Mouse (Mus musculus): ENCODE measurements around the gene Sod1. TPM values are rescaled to one million over a fixed set of nuclear protein-coding genes. Genes with fewer than 3 reads are reported as not detected.

The Sod1 gene
- polyA plus RNA-seq, 1 experiment, result 1,571 TPM

DNA sequence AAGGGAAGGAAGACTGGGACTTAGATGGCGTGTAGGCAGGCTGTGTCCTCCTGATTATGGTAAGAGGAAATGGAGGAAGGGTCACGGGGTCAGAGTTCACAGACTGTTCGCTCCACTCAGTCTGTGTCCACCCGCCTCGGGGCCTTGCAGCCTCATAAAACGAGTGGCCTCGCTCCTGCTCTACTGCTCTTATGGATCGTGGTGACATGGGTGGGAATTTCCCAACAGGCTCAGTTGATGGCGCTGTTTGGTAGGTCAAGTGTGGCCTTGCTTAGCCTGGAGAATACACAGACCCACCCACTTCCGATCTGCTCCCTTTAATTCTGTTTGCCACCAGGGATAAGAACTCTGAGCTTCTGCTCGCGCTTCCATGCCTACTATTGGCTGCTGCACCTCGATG lies 33.1 kb upstream of the Sod1 start:
- TF ChIP-seq CTCF (IDR thresholded peaks at IDR 0.05; ENCODE audit: control insufficient read depth, insufficient read depth, insufficient read length) (no peak), MYOD1 (IDR thresholded peaks at IDR 0.05; ENCODE audit: control insufficient read depth, insufficient read length, low read depth) (no peak), FOSL1 (IDR thresholded peaks at IDR 0.05; ENCODE audit: insufficient read depth, low read length, poor library complexity, severe bottlenecking) (no peak), USF1 (IDR thresholded peaks at IDR 0.05; ENCODE audit: low read depth) (no peak), MAX (IDR thresholded peaks at IDR 0.05) (no peak), MYOG (IDR thresholded peaks at IDR 0.05; ENCODE audit: control insufficient read depth, extremely low read depth, insufficient read length) (no peak), CEBPB (IDR thresholded peaks at IDR 0.05; ENCODE audit: low read depth) (no peak)
- H3ac ChIP-seq (ENCODE audit: control insufficient read depth, insufficient read length, low read depth), result no peak overlapping the region
- no peaks in the 10 kb centered on the region for H3K79me2 ChIP-seq (ENCODE audit: control insufficient read depth, insufficient read depth)
- no peaks in the 10 kb centered on the region for H3K27me3 ChIP-seq (ENCODE audit: control insufficient read depth, insufficient read depth, insufficient read length)
- no peaks in the 10 kb centered on the region for H3K79me3 ChIP-seq (ENCODE audit: low read depth)
- H3K36me3 ChIP-seq (ENCODE audit: control insufficient read depth, insufficient read depth), result no peaks in the 10 kb centered on the region
- H3K4me3 ChIP-seq (ENCODE audit: insufficient read depth, poor library complexity, severe bottlenecking), result no peak overlapping the region

DNA sequence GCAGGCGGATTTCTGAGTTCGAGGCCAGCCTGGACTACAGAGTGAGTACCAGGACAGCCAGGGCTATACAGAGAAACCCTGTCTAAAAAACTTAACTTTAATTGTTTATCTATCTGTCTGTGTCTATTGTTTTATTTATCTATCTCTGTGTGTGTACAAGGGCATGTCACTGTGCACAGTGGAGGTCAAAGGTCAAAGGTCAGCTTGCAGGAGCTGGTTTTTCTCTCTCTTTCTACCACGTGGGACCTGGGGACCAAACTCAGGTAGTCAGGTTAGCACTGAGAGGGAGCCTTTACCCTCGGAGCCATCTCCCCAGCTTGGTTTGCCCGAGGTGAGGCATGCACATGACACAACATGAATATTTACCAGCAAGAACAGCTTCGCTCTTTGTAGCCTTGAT lies 29.3 kb upstream of the Sod1 start:
- H3ac ChIP-seq (ENCODE audit: control insufficient read depth, insufficient read length, low read depth), result no peak overlapping the region
- H3K36me3 ChIP-seq (ENCODE audit: control insufficient read depth, insufficient read depth), result no peaks in the 10 kb centered on the region
- no peaks in the 10 kb centered on the region for H3K79me2 ChIP-seq (ENCODE audit: control insufficient read depth, insufficient read depth)
- no peaks in the 10 kb centered on the region for H3K27me3 ChIP-seq (ENCODE audit: control insufficient read depth, insufficient read depth, insufficient read length)
- TF ChIP-seq CEBPB (IDR thresholded peaks at IDR 0.05; ENCODE audit: low read depth) (no peak), MAX (IDR thresholded peaks at IDR 0.05) (no peak), USF1 (IDR thresholded peaks at IDR 0.05; ENCODE audit: low read depth) (no peak)
- no peak overlapping the region for H3K4me3 ChIP-seq (ENCODE audit: insufficient read depth, poor library complexity, severe bottlenecking)
- no peaks in the 10 kb centered on the region for H3K79me3 ChIP-seq (ENCODE audit: low read depth)

DNA sequence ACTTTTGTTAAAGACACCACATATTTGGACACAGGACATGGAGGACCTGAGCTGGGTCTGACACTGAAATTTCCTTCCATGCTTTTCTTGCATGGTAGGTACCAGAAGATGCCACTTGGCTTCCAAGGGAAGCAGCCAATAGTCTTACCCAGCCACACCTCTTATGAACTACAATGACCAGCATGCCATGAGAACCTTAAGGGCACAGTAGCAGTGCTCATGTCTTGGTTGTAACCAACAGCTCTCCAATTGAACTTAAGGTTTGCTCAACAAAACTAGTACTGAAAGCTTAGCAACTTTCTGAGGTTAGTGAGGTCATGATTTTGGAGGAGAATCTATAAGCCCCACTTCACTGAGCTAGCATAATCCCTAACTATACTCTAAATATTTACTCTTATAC lies 26.8 kb upstream of the Sod1 start:
- no peaks in the 10 kb centered on the region for H3K27me3 ChIP-seq (ENCODE audit: control insufficient read depth, insufficient read depth, insufficient read length)
- no peaks in the 10 kb centered on the region for H3K79me2 ChIP-seq (ENCODE audit: control insufficient read depth, insufficient read depth)
- no peak for TF ChIP-seq USF1 (IDR thresholded peaks at IDR 0.05; ENCODE audit: low read depth)
- no peak for TF ChIP-seq MAX (IDR thresholded peaks at IDR 0.05)
- no peak for TF ChIP-seq MYOG (IDR thresholded peaks at IDR 0.05; ENCODE audit: control insufficient read depth, extremely low read depth, insufficient read length)
- no peak for TF ChIP-seq CTCF (IDR thresholded peaks at IDR 0.05; ENCODE audit: control insufficient read depth, insufficient read depth, insufficient read length)
- no peak for TF ChIP-seq FOSL1 (IDR thresholded peaks at IDR 0.05; ENCODE audit: insufficient read depth, low read length, poor library complexity, severe bottlenecking)
- TF ChIP-seq MYOD1 (IDR thresholded peaks at IDR 0.05; ENCODE audit: control insufficient read depth, insufficient read length, low read depth), result no peak
- no peak for TF ChIP-seq CEBPB (IDR thresholded peaks at IDR 0.05; ENCODE audit: low read depth)
- H3K79me3 ChIP-seq (ENCODE audit: low read depth), result no peaks in the 10 kb centered on the region
- no peak overlapping the region for H3K4me3 ChIP-seq (ENCODE audit: insufficient read depth, poor library complexity, severe bottlenecking)
- no peak overlapping the region for H3ac ChIP-seq (ENCODE audit: control insufficient read depth, insufficient read length, low read depth)
- no peaks in the 10 kb centered on the region for H3K36me3 ChIP-seq (ENCODE audit: control insufficient read depth, insufficient read depth)

DNA sequence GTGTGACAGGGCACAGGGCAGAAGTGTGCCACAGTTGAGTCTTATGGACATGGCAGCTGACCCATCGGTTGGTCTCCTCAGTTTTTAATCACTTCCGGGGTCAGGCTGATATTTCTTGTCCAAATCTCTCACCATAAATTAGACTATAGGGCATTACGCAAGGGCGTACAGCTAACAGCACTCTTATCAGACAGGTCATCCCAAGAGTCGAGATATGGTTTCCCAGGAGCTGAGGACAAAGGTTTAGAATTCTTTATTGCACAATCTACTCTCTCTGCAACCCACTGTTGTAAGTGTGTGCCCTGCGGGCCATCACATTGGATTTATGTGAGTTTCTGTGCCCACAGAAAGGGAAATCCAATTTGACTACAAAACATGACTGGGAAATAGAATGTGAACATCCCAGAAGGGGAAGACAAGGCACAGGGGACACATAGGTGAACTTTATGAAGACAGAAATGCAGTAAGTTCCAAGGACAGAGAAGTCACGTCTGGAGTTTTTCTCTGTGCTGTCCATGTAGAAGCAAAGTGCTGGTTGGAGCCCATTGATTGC lies 23.8 kb upstream of the Sod1 start:
- H3K79me3 ChIP-seq (ENCODE audit: low read depth), result no peaks in the 10 kb centered on the region
- H3K4me3 ChIP-seq (ENCODE audit: insufficient read depth, poor library complexity, severe bottlenecking), result no peak overlapping the region
- no peaks in the 10 kb centered on the region for H3K79me2 ChIP-seq (ENCODE audit: control insufficient read depth, insufficient read depth)
- H3K36me3 ChIP-seq (ENCODE audit: control insufficient read depth, insufficient read depth), result no peaks in the 10 kb centered on the region
- no peaks in the 10 kb centered on the region for H3K27me3 ChIP-seq (ENCODE audit: control insufficient read depth, insufficient read depth, insufficient read length)
- no peak overlapping the region for H3ac ChIP-seq (ENCODE audit: control insufficient read depth, insufficient read length, low read depth)
- TF ChIP-seq CEBPB (IDR thresholded peaks at IDR 0.05; ENCODE audit: low read depth) (peak; percentile 16), MAX (IDR thresholded peaks at IDR 0.05) (no peak)

DNA sequence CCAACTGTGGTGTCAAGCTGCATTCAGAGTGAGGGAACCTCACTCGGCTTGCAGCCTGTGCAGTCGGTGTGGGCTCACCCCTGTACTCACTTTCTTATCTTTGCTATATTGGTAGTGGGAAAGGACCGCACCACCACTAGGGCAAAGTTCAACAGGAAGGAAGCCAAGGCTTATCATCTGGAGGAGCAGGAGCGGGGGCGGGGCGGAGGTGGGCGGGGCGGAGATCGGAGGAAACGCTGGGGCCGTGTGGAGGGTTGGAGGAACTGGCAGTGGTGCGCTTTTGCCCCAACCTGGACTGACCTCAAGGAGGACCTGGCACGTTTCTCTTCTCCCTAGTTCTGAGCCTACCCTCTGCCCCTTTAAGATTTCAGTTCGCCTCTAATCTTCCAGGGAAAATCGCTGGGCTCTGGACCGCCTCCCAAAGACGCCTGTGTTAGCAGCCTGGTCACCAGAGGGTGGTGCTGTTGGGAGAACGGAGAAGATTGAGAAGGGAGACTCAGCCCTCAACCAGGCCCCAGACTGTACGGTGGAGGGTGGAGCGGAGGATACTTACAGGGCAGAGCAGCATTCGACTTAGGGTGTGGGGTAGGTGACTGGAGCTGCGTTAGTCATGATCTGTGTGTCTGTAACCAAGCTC lies 23.1 kb upstream of the Sod1 start:
- Histone ChIP-seq H3K79me3 (ENCODE audit: low read depth) (no peaks in the 10 kb centered on the region), H3K4me3 (ENCODE audit: insufficient read depth, poor library complexity, severe bottlenecking) (no peak overlapping the region), H3K36me3 (ENCODE audit: control insufficient read depth, insufficient read depth) (no peaks in the 10 kb centered on the region), H3K79me2 (ENCODE audit: control insufficient read depth, insufficient read depth) (no peaks in the 10 kb centered on the region), H3K27me3 (ENCODE audit: control insufficient read depth, insufficient read depth, insufficient read length) (no peaks in the 10 kb centered on the region), H3ac (ENCODE audit: control insufficient read depth, insufficient read length, low read depth) (no peak overlapping the region)
- no peak for TF ChIP-seq MYOG (IDR thresholded peaks at IDR 0.05; ENCODE audit: control insufficient read depth, extremely low read depth, insufficient read length)
- TF ChIP-seq CEBPB (IDR thresholded peaks at IDR 0.05; ENCODE audit: low read depth), result no peak
- no peak for TF ChIP-seq MAX (IDR thresholded peaks at IDR 0.05)
- no peak for TF ChIP-seq MYOD1 (IDR thresholded peaks at IDR 0.05; ENCODE audit: control insufficient read depth, insufficient read length, low read depth)
- no peak for TF ChIP-seq USF1 (IDR thresholded peaks at IDR 0.05; ENCODE audit: low read depth)
- TF ChIP-seq CTCF (IDR thresholded peaks at IDR 0.05; ENCODE audit: control insufficient read depth, insufficient read depth, insufficient read length), result peak; percentile 32
- TF ChIP-seq FOSL1 (IDR thresholded peaks at IDR 0.05; ENCODE audit: insufficient read depth, low read length, poor library complexity, severe bottlenecking), result no peak

DNA sequence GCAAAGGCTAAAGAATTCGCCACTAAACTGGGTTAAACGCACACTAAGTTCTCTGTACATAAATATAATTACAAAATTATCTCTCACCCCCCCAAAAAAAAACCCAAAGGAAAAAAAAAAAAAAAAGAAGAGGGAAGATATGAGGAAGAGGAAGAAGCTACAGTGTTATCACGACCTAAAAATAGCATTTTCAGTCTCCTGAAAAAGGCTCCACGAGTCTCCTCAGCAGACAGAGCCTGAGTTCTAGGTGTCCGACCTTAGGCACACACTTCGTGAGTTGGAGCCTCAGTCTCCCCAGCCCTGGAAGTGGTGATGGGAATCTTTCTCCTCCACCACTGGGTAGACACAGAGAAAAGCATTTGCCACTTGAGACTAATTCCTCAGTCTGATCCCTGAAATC lies 21.9 kb upstream of the Sod1 start:
- Histone ChIP-seq H3ac (ENCODE audit: control insufficient read depth, insufficient read length, low read depth) (no peak overlapping the region), H3K36me3 (ENCODE audit: control insufficient read depth, insufficient read depth) (no peaks in the 10 kb centered on the region), H3K4me3 (ENCODE audit: insufficient read depth, poor library complexity, severe bottlenecking) (no peak overlapping the region), H3K79me2 (ENCODE audit: control insufficient read depth, insufficient read depth) (no peaks in the 10 kb centered on the region), H3K27me3 (ENCODE audit: control insufficient read depth, insufficient read depth, insufficient read length) (no peaks in the 10 kb centered on the region), H3K79me3 (ENCODE audit: low read depth) (no peaks in the 10 kb centered on the region)
- TF ChIP-seq CEBPB (IDR thresholded peaks at IDR 0.05; ENCODE audit: low read depth) (no peak), CTCF (IDR thresholded peaks at IDR 0.05; ENCODE audit: control insufficient read depth, insufficient read depth, insufficient read length) (no peak), USF1 (IDR thresholded peaks at IDR 0.05; ENCODE audit: low read depth) (no peak), MYOD1 (IDR thresholded peaks at IDR 0.05; ENCODE audit: control insufficient read depth, insufficient read length, low read depth) (no peak), FOSL1 (IDR thresholded peaks at IDR 0.05; ENCODE audit: insufficient read depth, low read length, poor library complexity, severe bottlenecking) (no peak), MAX (IDR thresholded peaks at IDR 0.05) (no peak), MYOG (IDR thresholded peaks at IDR 0.05; ENCODE audit: control insufficient read depth, extremely low read depth, insufficient read length) (no peak)

Measured in C2C12 (cell line).